Mouse (Mus musculus): ENCODE measurements at regions not wholly inside any gene's neighbourhood (a gene's known extent, or its start where the extent isn't known, plus 50 kb on each side); places are given as distances from the start of the nearest gene placed in this dataset.

DNA sequence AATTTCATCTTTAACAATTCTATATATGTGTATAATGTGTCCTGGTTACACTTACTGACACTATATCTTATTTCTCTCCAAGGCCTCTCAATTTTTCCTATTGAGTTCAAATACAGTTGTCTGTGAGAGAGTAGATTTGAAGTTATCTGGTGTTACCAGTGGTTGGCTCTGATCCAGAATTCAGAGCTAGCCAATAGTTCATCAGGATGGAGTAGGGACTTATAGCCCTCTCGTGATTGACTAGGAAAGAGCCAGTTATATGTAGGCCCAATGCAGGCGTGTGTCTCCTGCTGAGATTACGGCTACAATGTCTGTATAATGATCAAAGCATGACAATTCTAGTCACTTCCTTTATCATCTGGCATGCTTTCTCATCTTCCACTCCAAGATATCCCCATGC is 1241.0 kb upstream of the Zeb2 start:
- Histone ChIP-seq H3K4me2 (no peak overlapping the region), H3K4me3 (replicated peaks) (no peak overlapping the region), H3K27me3 (no peaks in the 10 kb centered on the region), H3K27ac (replicated peaks) (no peak overlapping the region), H3K9me3 (replicated peaks) (no peaks in the 10 kb centered on the region), H3K4me1 (replicated peaks) (no peaks in the 10 kb centered on the region), H3K36me3 (replicated peaks) (no peaks in the 10 kb centered on the region), H3K9ac (no peak overlapping the region)
- ATAC-seq (ENCODE audit: insufficient read depth) = no peak
- WGBS (ENCODE audit: insufficient replicate concordance) = 52% methylated on average over 3 of the region's 3 CpGs

GRCm38 (mm10) chr2:46356651-46357050 is 1239.5 kb upstream of the Zeb2 start:
- Histone ChIP-seq H3K36me3 (replicated peaks) (no peaks in the 10 kb centered on the region), H3K27me3 (no peaks in the 10 kb centered on the region), H3K9me3 (replicated peaks) (no peaks in the 10 kb centered on the region), H3K4me3 (replicated peaks) (no peak overlapping the region), H3K4me1 (replicated peaks) (no peaks in the 10 kb centered on the region), H3K27ac (replicated peaks) (no peak overlapping the region), H3K9ac (no peak overlapping the region), H3K4me2 (no peak overlapping the region)
- WGBS (ENCODE audit: insufficient replicate concordance) = 69% methylated on average over 3 of the region's 3 CpGs
- ATAC-seq (ENCODE audit: insufficient read depth) = no peak

DNA sequence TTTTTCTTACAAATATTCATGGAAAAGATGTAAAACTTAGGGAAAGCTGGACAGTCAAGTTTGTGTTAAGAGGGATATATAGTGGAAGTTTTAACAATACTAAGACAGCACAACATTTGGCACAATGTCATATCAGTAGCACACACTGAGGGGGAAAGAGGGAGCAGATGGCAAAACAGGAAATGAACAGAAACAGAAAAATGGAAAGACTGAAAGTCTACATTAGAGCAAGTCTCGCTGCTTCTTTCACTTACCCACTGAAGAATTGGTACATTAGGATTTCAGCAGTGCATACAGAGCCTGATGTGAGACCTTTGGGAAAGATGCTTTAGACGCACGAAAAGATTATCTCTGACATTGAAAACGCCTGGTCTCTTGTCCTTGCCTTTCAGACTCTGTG is 1223.5 kb upstream of the Zeb2 start:
- no peaks in the 10 kb centered on the region for H3K9me3 ChIP-seq (replicated peaks)
- H3K9ac ChIP-seq = no peak overlapping the region
- H3K4me1 ChIP-seq (replicated peaks) = no peaks in the 10 kb centered on the region
- no peak overlapping the region for H3K4me2 ChIP-seq
- no peaks in the 10 kb centered on the region for H3K27me3 ChIP-seq
- no peak overlapping the region for H3K27ac ChIP-seq (replicated peaks)
- H3K4me3 ChIP-seq (replicated peaks) = no peak overlapping the region
- no peak for ATAC-seq (ENCODE audit: insufficient read depth)
- WGBS (ENCODE audit: insufficient replicate concordance) = 56% methylated on average over 4 of the region's 4 CpGs
- no peaks in the 10 kb centered on the region for H3K36me3 ChIP-seq (replicated peaks)

DNA sequence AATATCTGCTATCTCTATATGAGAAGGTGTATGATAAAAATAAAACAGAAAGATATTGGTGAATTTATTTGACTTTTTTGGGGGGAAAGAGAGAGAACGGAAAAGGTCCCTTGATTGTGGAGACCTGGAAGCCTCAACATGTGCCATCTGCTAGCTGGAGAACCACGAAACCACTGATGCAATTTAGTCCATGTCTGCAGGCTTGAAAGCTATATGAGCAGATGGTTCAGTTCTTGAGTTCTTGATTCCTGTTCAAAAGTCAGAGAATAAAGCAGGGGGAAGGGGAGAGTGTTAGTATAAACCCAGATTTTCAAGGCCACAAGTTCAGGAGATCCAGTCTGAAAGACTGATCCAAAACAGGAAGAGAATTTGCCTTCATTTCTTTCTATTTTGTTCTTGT is 1199.5 kb upstream of the Zeb2 start:
- Histone ChIP-seq H3K4me3 (replicated peaks) (no peak overlapping the region), H3K36me3 (replicated peaks) (no peaks in the 10 kb centered on the region), H3K27ac (replicated peaks) (no peak overlapping the region), H3K9me3 (replicated peaks) (no peaks in the 10 kb centered on the region), H3K4me2 (no peak overlapping the region), H3K9ac (no peak overlapping the region), H3K27me3 (no peaks in the 10 kb centered on the region), H3K4me1 (replicated peaks) (no peaks in the 10 kb centered on the region)
- no peak for ATAC-seq (ENCODE audit: insufficient read depth)
- WGBS (ENCODE audit: insufficient replicate concordance) = 51% methylated on average over 2 of the region's 2 CpGs

GRCm38 (mm10) chr2:46315243-46315642 is 1198.0 kb upstream of the Zeb2 start:
- Histone ChIP-seq H3K4me1 (replicated peaks) (no peaks in the 10 kb centered on the region), H3K27ac (replicated peaks) (no peak overlapping the region), H3K9ac (no peak overlapping the region), H3K4me3 (replicated peaks) (no peak overlapping the region), H3K4me2 (no peak overlapping the region), H3K36me3 (replicated peaks) (no peaks in the 10 kb centered on the region), H3K27me3 (no peaks in the 10 kb centered on the region), H3K9me3 (replicated peaks) (no peaks in the 10 kb centered on the region)
- no peak for ATAC-seq (ENCODE audit: insufficient read depth)
- WGBS (ENCODE audit: insufficient replicate concordance) = 65% methylated on average over 3 of the region's 3 CpGs

- WGBS (ENCODE audit: insufficient replicate concordance) = 63% methylated on average over 2 of the region's 2 CpGs
- no peaks in the 10 kb centered on the region for H3K27me3 ChIP-seq
- no peaks in the 10 kb centered on the region for H3K4me1 ChIP-seq (replicated peaks)
- no peak for ATAC-seq (ENCODE audit: insufficient read depth)
- H3K9ac ChIP-seq = no peak overlapping the region
- no peak overlapping the region for H3K4me3 ChIP-seq (replicated peaks)
- H3K9me3 ChIP-seq (replicated peaks) = no peaks in the 10 kb centered on the region
- H3K27ac ChIP-seq (replicated peaks) = no peak overlapping the region
- no peaks in the 10 kb centered on the region for H3K36me3 ChIP-seq (replicated peaks)
- no peak overlapping the region for H3K4me2 ChIP-seq
These were observed 1190.5 kb upstream of the Zeb2 start for GRCm38 (mm10) chr2:46307582-46308153.

- Histone ChIP-seq H3K4me1 (replicated peaks) (no peaks in the 10 kb centered on the region), H3K4me2 (no peak overlapping the region), H3K4me3 (replicated peaks) (no peak overlapping the region), H3K27ac (replicated peaks) (no peak overlapping the region), H3K9me3 (replicated peaks) (no peaks in the 10 kb centered on the region), H3K9ac (no peak overlapping the region), H3K36me3 (replicated peaks) (no peaks in the 10 kb centered on the region), H3K27me3 (no peaks in the 10 kb centered on the region)
- no peak for ATAC-seq (ENCODE audit: insufficient read depth)
- WGBS (ENCODE audit: insufficient replicate concordance) = 7% methylated on average over 1 of the region's 1 CpGs
These were observed 1185.4 kb upstream of the Zeb2 start for GRCm38 (mm10) chr2:46302627-46303026.

- H3K36me3 ChIP-seq (replicated peaks) = no peaks in the 10 kb centered on the region
- H3K4me2 ChIP-seq = no peak overlapping the region
- no peak overlapping the region for H3K9ac ChIP-seq
- 39% methylated on average over 2 of the region's 2 CpGs for WGBS (ENCODE audit: insufficient replicate concordance)
- no peak overlapping the region for H3K27ac ChIP-seq (replicated peaks)
- no peaks in the 10 kb centered on the region for H3K27me3 ChIP-seq
- H3K4me1 ChIP-seq (replicated peaks) = no peaks in the 10 kb centered on the region
- no peak for ATAC-seq (ENCODE audit: insufficient read depth)
- no peak overlapping the region for H3K4me3 ChIP-seq (replicated peaks)
- H3K9me3 ChIP-seq (replicated peaks) = no peaks in the 10 kb centered on the region
These were observed 1180.2 kb upstream of the Zeb2 start for GRCm38 (mm10) chr2:46297274-46297843.

DNA sequence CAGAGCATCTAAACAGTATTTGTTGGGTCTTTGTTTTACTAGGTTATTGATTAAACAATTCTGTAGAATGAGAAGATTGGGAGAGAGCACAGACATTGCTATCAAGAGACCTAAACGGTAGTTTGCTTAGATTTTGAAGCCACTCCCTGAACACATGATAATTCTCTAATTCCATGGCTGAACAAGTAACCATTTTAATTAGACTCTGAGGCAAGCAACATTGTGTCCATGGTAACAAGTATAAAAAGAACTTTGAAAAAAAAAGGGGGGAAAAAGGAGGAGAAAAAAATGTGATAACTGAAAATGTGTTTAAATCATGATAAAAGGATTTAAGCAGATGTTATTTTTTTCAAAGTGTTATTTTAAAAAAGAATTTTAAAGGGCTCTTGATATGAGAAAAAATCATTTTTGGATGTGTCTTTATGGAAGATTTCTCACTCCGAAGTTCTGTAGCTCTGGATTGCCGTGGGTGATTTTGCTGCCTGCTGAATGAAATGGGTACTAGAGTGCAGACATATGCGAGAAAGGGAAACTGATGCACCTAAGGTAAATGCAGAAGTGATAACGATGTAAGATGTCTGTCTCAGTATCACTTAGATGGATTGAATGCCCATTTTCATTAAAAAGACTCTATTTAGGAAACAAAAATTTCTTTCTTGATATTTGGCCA is 1166.9 kb upstream of the Zeb2 start:
- Histone ChIP-seq H3K9ac (no peak overlapping the region), H3K9me3 (replicated peaks) (no peaks in the 10 kb centered on the region), H3K4me1 (replicated peaks) (no peaks in the 10 kb centered on the region), H3K4me2 (no peak overlapping the region), H3K36me3 (replicated peaks) (no peaks in the 10 kb centered on the region), H3K4me3 (replicated peaks) (no peak overlapping the region), H3K27me3 (no peaks in the 10 kb centered on the region), H3K27ac (replicated peaks) (no peak overlapping the region)
- WGBS (ENCODE audit: insufficient replicate concordance) = 60% methylated on average over 5 of the region's 5 CpGs
- no peak for ATAC-seq (ENCODE audit: insufficient read depth)

DNA sequence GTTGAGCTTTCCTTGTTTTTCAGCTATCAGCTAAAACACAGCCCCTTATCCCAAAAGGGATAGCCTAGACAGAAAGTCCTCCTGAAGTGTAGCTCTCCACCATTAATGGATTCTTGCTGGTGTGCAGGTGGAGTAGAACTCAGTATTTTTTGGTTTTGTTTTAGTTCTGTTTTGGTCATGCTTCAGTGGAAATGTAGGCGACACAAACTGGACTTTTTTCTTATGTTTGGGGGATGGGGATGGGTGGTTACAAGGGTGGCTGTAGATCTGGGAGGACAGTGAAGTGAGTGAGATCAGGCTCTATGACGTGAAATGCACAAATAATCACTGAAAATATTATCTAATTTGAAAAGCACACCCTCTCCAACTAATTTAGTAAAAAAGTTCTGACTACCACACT is 1163.6 kb upstream of the Zeb2 start:
- Histone ChIP-seq H3K9me3 (replicated peaks) (no peaks in the 10 kb centered on the region), H3K4me2 (no peak overlapping the region), H3K4me1 (replicated peaks) (no peaks in the 10 kb centered on the region), H3K27ac (replicated peaks) (no peak overlapping the region), H3K4me3 (replicated peaks) (no peak overlapping the region), H3K27me3 (no peaks in the 10 kb centered on the region), H3K9ac (no peak overlapping the region), H3K36me3 (replicated peaks) (no peaks in the 10 kb centered on the region)
- no peak for ATAC-seq (ENCODE audit: insufficient read depth)
- WGBS (ENCODE audit: insufficient replicate concordance) = 43% methylated on average over 2 of the region's 2 CpGs

GRCm38 (mm10) chr2:46261618-46262017 is 1144.4 kb upstream of the Zeb2 start:
- Histone ChIP-seq H3K4me2 (no peak overlapping the region), H3K27ac (replicated peaks) (no peak overlapping the region), H3K4me1 (replicated peaks) (no peaks in the 10 kb centered on the region), H3K9me3 (replicated peaks) (no peaks in the 10 kb centered on the region), H3K36me3 (replicated peaks) (no peaks in the 10 kb centered on the region), H3K4me3 (replicated peaks) (no peak overlapping the region), H3K9ac (no peak overlapping the region), H3K27me3 (no peaks in the 10 kb centered on the region)
- ATAC-seq (ENCODE audit: insufficient read depth) = no peak
- WGBS (ENCODE audit: insufficient replicate concordance) = 59% methylated on average over 1 of the region's 1 CpGs

- Histone ChIP-seq H3K4me3 (replicated peaks) (no peak overlapping the region), H3K27ac (replicated peaks) (no peak overlapping the region), H3K27me3 (no peaks in the 10 kb centered on the region), H3K4me1 (replicated peaks) (no peaks in the 10 kb centered on the region), H3K9me3 (replicated peaks) (no peaks in the 10 kb centered on the region), H3K36me3 (replicated peaks) (no peaks in the 10 kb centered on the region), H3K4me2 (no peak overlapping the region), H3K9ac (no peak overlapping the region)
- ATAC-seq (ENCODE audit: insufficient read depth) = no peak
- WGBS (ENCODE audit: insufficient replicate concordance) = 43% methylated on average over 7 of the region's 7 CpGs
These were observed 1134.4 kb upstream of the Zeb2 start for GRCm38 (mm10) chr2:46251562-46251961.

Measured in liver, embryonic 15.5 days (tissue).